Mouse (Mus musculus): Measurements from ENCODE around the gene Tnrc6c. TPM values are rescaled to one million over a fixed set of nuclear protein-coding genes. Genes with fewer than 3 reads are reported as not detected.

The Tnrc6c gene
- total RNA-seq, 2 experiments from 2014 or later: 32.2 to 33.9 TPM

GRCm38 (mm10) chr11:117633310-117633709, 20.8 kb upstream of the Tnrc6c start:
- DNase-seq: no peak
- intact Hi-C loops (cut with DNase I): no loop called here

- intact Hi-C loops (cut with DNase I): no loop called here
- no peak for DNase-seq
These were observed 15.7 kb upstream of the Tnrc6c start for GRCm38 (mm10) chr11:117638386-117638785.

GRCm38 (mm10) chr11:117638809-117639208, 15.3 kb upstream of the Tnrc6c start:
- intact Hi-C loops (cut with DNase I): no loop called here
- DNase-seq: no peak

GRCm38 (mm10) chr11:117639331-117639970, 14.6 kb upstream of the Tnrc6c start:
- DNase-seq: no peak
- intact Hi-C loops (cut with DNase I): no loop called here

GRCm38 (mm10) chr11:117642181-117642580, 11.9 kb upstream of the Tnrc6c start:
- peak in 1 of 2 experiments; percentile 21 for DNase-seq
- intact Hi-C loops (cut with DNase I): no loop called here

GRCm38 (mm10) chr11:117643240-117643639, 10.8 kb upstream of the Tnrc6c start:
- intact Hi-C loops (cut with DNase I): no loop called here
- peak; percentile 20 to 37 for DNase-seq

GRCm38 (mm10) chr11:117646786-117647185, 7.3 kb upstream of the Tnrc6c start:
- intact Hi-C loops (cut with DNase I): no loop called here
- peak; percentile 69 to 82 for DNase-seq

- intact Hi-C loops (cut with DNase I): no loop called here
These were observed 6.1 kb upstream of the Tnrc6c start for GRCm38 (mm10) chr11:117648005-117648404.

GRCm38 (mm10) chr11:117650721-117651644, 3.1 kb upstream of the Tnrc6c start:
- intact Hi-C loops (cut with DNase I): no loop called here
- no peak for DNase-seq

More at GRCm38 (mm10) chr11:117648005-117648404, 6.1 kb upstream of the Tnrc6c start:
- DNase-seq: no peak

- intact Hi-C loops (cut with DNase I): no loop called here
- no peak for DNase-seq
These were observed 1.2 kb upstream of the Tnrc6c start for GRCm38 (mm10) chr11:117652907-117653306.

- intact Hi-C loops (cut with DNase I): loop anchor here (2.0 kb wide), 2 partner anchors 56 to 270 kb away; no protein-coding TSS in a partner anchor
- peak; percentile 99 to 100 for DNase-seq
These were observed 363 bp downstream of the Tnrc6c start for GRCm38 (mm10) chr11:117654380-117654924.

- intact Hi-C loops (cut with DNase I): loop anchor here (2.0 kb wide), 2 partner anchors 56 to 270 kb away; no protein-coding TSS in a partner anchor
These were observed 824 bp downstream of the Tnrc6c start for GRCm38 (mm10) chr11:117654934-117655291.

GRCm38 (mm10) chr11:117655292-117656076, 1.4 kb downstream of the Tnrc6c start:
- intact Hi-C loops (cut with DNase I): loop anchor here (2.0 kb wide), 2 partner anchors 57 to 271 kb away; no protein-coding TSS in a partner anchor

More at GRCm38 (mm10) chr11:117654934-117655291, 824 bp downstream of the Tnrc6c start:
- no peak for DNase-seq

GRCm38 (mm10) chr11:117656077-117656401, 1.9 kb downstream of the Tnrc6c start:
- no peak for DNase-seq
- intact Hi-C loops (cut with DNase I): no loop called here

More at GRCm38 (mm10) chr11:117655292-117656076, 1.4 kb downstream of the Tnrc6c start:
- peak; percentile 63 to 67 for DNase-seq

GRCm38 (mm10) chr11:117658974-117659373, 4.9 kb downstream of the Tnrc6c start:
- intact Hi-C loops (cut with DNase I): no loop called here
- peak; percentile 31 to 40 for DNase-seq

- no peak for DNase-seq
- intact Hi-C loops (cut with DNase I): no loop called here
These were observed 9.1 kb downstream of the Tnrc6c start for GRCm38 (mm10) chr11:117663036-117663809.

- intact Hi-C loops (cut with DNase I): no loop called here
- no peak for DNase-seq
These were observed 9.7 kb downstream of the Tnrc6c start for GRCm38 (mm10) chr11:117663810-117664139.

GRCm38 (mm10) chr11:117665189-117665588, 11.1 kb downstream of the Tnrc6c start:
- no peak for DNase-seq
- intact Hi-C loops (cut with DNase I): no loop called here

- intact Hi-C loops (cut with DNase I): no loop called here
These were observed 12.5 kb downstream of the Tnrc6c start for GRCm38 (mm10) chr11:117666563-117666962.

GRCm38 (mm10) chr11:117667152-117667551, 13.1 kb downstream of the Tnrc6c start:
- intact Hi-C loops (cut with DNase I): no loop called here
- DNase-seq: no peak

More at GRCm38 (mm10) chr11:117666563-117666962, 12.5 kb downstream of the Tnrc6c start:
- no peak for DNase-seq

Measured in heart, postnatal 10 days (tissue).